Comparison of ENCODE assay signal across 20 mouse cellular contexts in genomic region chr3:40738381-40738912, GRCm38 (mm10). TPM values are rescaled to one million over a fixed set of nuclear protein-coding genes. Genes with fewer than 3 reads are reported as not detected.
"Had no signal": no experiment of that assay in that cellular context is flagged by ENCODE, and none has a peak within 500 bp of the region (broad histone marks: within the 10 kb centered on the region; RNA-seq: fewer than 3 reads in every experiment).

No protein-coding gene starts in this region.

- H3K9me3 ChIP-seq: lung, embryonic 15.5 days; megakaryocyte, embryonic 14.5 days; midbrain, embryonic 13.5 days; midbrain, embryonic 15.5 days; neural tube, embryonic 12.5 days; stomach, embryonic 15.5 days had no signal

- H3K27ac ChIP-seq: lung, embryonic 15.5 days; macrophage; midbrain, embryonic 13.5 days; midbrain, embryonic 15.5 days; neural tube, embryonic 12.5 days; stomach, embryonic 15.5 days; stomach, postnatal 0 days had no signal

- H3K4me1 ChIP-seq: lung, embryonic 15.5 days; midbrain, embryonic 13.5 days; midbrain, embryonic 15.5 days; neural tube, embryonic 12.5 days; stomach, embryonic 15.5 days had no signal

- DNase-seq: lung, adult 2 months; lung, postnatal 14 days; lung, postnatal 36 days; right cerebral cortex, postnatal 14 days; thymus, adult 2 months; thymus, postnatal 25 days; thymus, postnatal 4 days had no signal

- H3K36me3 ChIP-seq: lung, embryonic 15.5 days; midbrain, embryonic 13.5 days; midbrain, embryonic 15.5 days; neural tube, embryonic 12.5 days; stomach, embryonic 15.5 days had no signal

- H3K4me2 ChIP-seq: lung, embryonic 15.5 days; midbrain, embryonic 11.5 days; midbrain, embryonic 13.5 days; midbrain, embryonic 15.5 days; neural tube, embryonic 12.5 days; stomach, embryonic 15.5 days had no signal

- ATAC-seq: lung, postnatal 0 days; midbrain, embryonic 13.5 days; midbrain, embryonic 15.5 days had no signal

- H3K4me3 ChIP-seq: lung, embryonic 15.5 days; megakaryocyte, embryonic 14.5 days; midbrain, embryonic 13.5 days; midbrain, embryonic 15.5 days; neural tube, embryonic 12.5 days; stomach, embryonic 15.5 days had no signal

- H3K9ac ChIP-seq: lung, embryonic 15.5 days; midbrain, embryonic 13.5 days; midbrain, embryonic 15.5 days; neural tube, embryonic 12.5 days; stomach, embryonic 15.5 days had no signal

- H3K27me3 ChIP-seq: lung, embryonic 15.5 days; megakaryocyte, embryonic 14.5 days; midbrain, embryonic 15.5 days; neural tube, embryonic 12.5 days; stomach, embryonic 15.5 days had no signal

RNA-seq across cellular contexts. Expression of gene Slc25a31, which starts 29.8 kb away (rescaled TPM):
- total RNA-seq: megakaryocyte progenitor cell, adult 5-6 weeks; monocyte, adult 5-6 weeks; neutrophil, adult 5-6 weeks had no signal
- polyA plus RNA-seq: stomach, postnatal 0 days had no signal
